Mouse (Mus musculus): ENCODE measurements around the gene Gm8994.
A peak's percentile ranks its signal among the peaks of the same experiment; 100 is the strongest.
"Not testable (repeated sequence)": the region's sequence is repeated elsewhere in the genome, so short reads cannot be mapped to it uniquely, and the experiment has no call there.

Gm8994 gene

GRCm38 (mm10) chr6:136327239-136327638, at the start of gene Gm8994:
TSS of gene Gm8994 (plus strand) at chr6:136327539.
- not testable (repeated sequence) for DNase-seq

- no peak for DNase-seq
These were observed 49.7 kb upstream of the Gm8994 start for GRCm38 (mm10) chr6:136277685-136278084.

GRCm38 (mm10) chr6:136284565-136284964, 42.8 kb upstream of the Gm8994 start:
- no peak for DNase-seq

DNA sequence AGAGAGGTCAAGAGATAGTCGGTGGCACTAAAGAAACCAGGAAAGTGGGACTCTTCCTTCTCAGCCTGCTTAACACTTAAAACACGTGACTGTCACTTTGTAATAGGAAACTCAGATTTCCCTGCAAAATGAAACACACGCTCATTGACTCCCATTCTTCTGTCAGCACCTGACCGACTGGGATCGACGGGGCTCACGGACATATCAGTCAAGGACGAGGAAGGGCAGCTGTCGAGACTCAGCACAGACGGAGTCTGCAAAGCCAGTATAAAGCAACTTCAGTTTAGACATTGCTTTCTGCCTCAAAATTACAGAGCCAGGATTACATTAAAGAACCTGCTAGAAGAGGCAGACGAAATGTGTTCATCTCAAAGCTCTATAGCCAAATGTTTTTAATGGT, 41.2 kb upstream of the Gm8994 start:
- no peak for DNase-seq

- no peak for DNase-seq
These were observed 40.8 kb upstream of the Gm8994 start for GRCm38 (mm10) chr6:136286589-136286988.

- no peak for DNase-seq
These were observed 35.9 kb upstream of the Gm8994 start for GRCm38 (mm10) chr6:136291424-136291823.

- DNase-seq: no peak
These were observed 35.2 kb upstream of the Gm8994 start for GRCm38 (mm10) chr6:136291951-136292714.

GRCm38 (mm10) chr6:136293700-136294099, 33.6 kb upstream of the Gm8994 start:
- DNase-seq: no peak

DNA sequence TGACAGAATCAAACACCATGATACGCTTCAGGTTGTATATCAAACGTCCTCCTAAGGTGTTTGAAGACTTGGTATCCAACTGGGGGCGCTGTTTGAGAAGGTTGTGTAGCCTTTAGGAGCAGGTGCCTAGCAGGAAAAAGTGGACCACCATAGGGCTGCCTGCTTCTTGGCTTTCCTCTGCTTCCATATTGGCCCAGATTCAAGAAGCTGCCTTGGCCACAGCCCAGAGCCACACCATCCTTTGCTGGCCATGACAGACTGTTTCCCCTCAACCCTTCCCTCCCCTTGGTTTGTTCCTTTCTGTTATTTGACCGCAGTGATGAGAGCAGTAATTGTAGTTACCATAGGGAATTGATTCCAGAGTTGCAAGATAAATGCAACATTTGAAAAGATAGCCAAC, 31.5 kb upstream of the Gm8994 start:
- no peak for DNase-seq

- no peak for DNase-seq
These were observed 31.1 kb upstream of the Gm8994 start for GRCm38 (mm10) chr6:136296251-136296650.

DNA sequence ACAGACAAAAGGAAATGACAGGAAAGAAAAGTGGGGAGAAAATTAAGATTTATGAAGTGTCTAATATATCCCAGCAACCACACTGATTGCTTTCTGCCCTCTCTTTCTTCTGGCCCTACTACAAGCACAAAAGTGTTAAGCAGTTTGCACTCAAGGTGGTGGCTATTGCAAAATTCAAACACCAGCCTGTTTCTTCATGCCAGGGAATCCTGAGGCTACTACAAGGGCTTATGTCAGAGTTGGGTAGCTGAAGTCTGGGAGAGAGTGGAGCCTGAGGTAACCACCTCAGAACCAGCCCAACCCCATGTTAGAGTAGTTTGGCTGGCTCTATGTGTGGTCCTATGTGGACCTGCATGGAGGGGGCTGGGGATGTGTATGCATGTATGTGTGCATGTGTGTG, 23.8 kb upstream of the Gm8994 start:
- no peak for DNase-seq

GRCm38 (mm10) chr6:136304369-136304988, 22.9 kb upstream of the Gm8994 start:
- peak; percentile 37 for DNase-seq

- no peak for DNase-seq
These were observed 17.9 kb upstream of the Gm8994 start for GRCm38 (mm10) chr6:136309487-136309886.

GRCm38 (mm10) chr6:136328416-136328815, 1.1 kb downstream of the Gm8994 start:
- not testable (repeated sequence) for DNase-seq

DNA sequence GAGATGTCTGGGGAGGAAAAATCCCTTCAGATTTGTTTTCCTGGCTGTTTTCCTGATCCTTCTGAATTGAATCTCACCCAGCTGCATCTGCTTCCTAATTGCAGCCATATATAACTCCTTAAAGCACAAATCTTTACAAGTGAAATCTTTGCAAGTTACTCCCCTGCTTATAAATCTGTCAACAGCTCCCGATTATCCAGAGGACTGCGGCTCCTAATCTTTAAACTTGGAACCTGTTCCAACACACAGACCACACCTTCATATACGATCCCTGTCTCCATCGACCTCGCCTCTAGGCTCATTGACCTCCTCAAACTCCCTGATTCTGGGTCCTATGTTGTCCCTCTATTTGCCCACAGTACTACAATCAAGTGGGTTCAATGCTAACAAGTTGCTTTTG, 13.3 kb downstream of the Gm8994 start:
- DNase-seq: no peak

- DNase-seq: no peak
These were observed 13.8 kb downstream of the Gm8994 start for GRCm38 (mm10) chr6:136341093-136341492.

GRCm38 (mm10) chr6:136343868-136344267, 16.5 kb downstream of the Gm8994 start:
- DNase-seq: no peak

GRCm38 (mm10) chr6:136345034-136345433, 17.7 kb downstream of the Gm8994 start:
- no peak for DNase-seq

- DNase-seq: no peak
These were observed 18.3 kb downstream of the Gm8994 start for GRCm38 (mm10) chr6:136345641-136346040.

- DNase-seq: no peak
These were observed 19.7 kb downstream of the Gm8994 start for GRCm38 (mm10) chr6:136347053-136347452.

- DNase-seq: no peak
These were observed 20.3 kb downstream of the Gm8994 start for GRCm38 (mm10) chr6:136347631-136348030.

GRCm38 (mm10) chr6:136353399-136354184, 26.3 kb downstream of the Gm8994 start:
- peak; percentile 89 for DNase-seq

GRCm38 (mm10) chr6:136358471-136358870, 31.1 kb downstream of the Gm8994 start:
- DNase-seq: no peak

- no peak for DNase-seq
These were observed 36.0 kb downstream of the Gm8994 start for GRCm38 (mm10) chr6:136363313-136363712.
